In genomic region chr1:170214757-170215522, GRCm38 (mm10) we compare ENCODE assay signal across 8 mouse cellular contexts. TPM values are rescaled to one million over a fixed set of nuclear protein-coding genes. Genes with fewer than 3 reads are reported as not detected.
A peak's percentile ranks its signal among the peaks of the same experiment; 100 is the strongest.
DNase-seq lines count a peak whose midpoint lies in the region; ATAC-seq lines count a peak whose summit lies in the region.

TSS of gene Uhmk1 (minus strand) at chr1:170215397.

- peaks cover 6% of the 10 kb centered on the region for H3K4me1 ChIP-seq in hindbrain, embryonic 10.5 days (replicated peaks)

- H3K36me3 ChIP-seq in hindbrain, embryonic 10.5 days, result peaks cover 23% of the 10 kb centered on the region

- H3K9me3 ChIP-seq in hindbrain, embryonic 10.5 days, result no peaks in the 10 kb centered on the region

- H3K4me3 ChIP-seq in hindbrain, embryonic 10.5 days, result peak within 1 kb of the TSS; percentile 97

- ATAC-seq in frontal cortex, adult (ENCODE audit: low TSS enrichment), result peak; percentile 95

- peaks cover 3% of the 10 kb centered on the region; the same call in 1 of the 2 replicates for H3K27me3 ChIP-seq in hindbrain, embryonic 10.5 days (ENCODE audit: insufficient read depth, poor library complexity, severe bottlenecking)

- peak within 1 kb of the TSS; percentile 94 for H3K27ac ChIP-seq in hindbrain, embryonic 10.5 days

- WGBS in hindbrain, embryonic 10.5 days, result under 1% methylated on average over 70 of the region's 70 CpGs

- peak; percentile 73 for DNase-seq in MEL-GATA-1-ER (ENCODE audit: extremely low read depth, low read depth)
- DNase-seq in cerebellum, adult 8-10 months, result peak; percentile 88
- peak; percentile 92 for DNase-seq in hindbrain, embryonic 10.5 days (ENCODE audit: low spot score)
- DNase-seq in layer of hippocampus, postnatal 10 days (ENCODE audit: low spot score in 2 of 2), result peak; percentile 85 to 90
- peak; percentile 95 for DNase-seq in lung, postnatal 10 days
- peak; percentile 87 for DNase-seq in ovary, postnatal 36 days (ENCODE audit: low spot score)
- peak; percentile 87 for DNase-seq in thymus, postnatal 25 days

RNA-seq across cellular contexts. Expression of gene Uhmk1, which starts in this region (rescaled TPM):
- polyA plus RNA-seq in hindbrain, embryonic 10.5 days (2016; fragmentation: Nextera tagmentation; extraction: Ambion mirVana), result 10.8 and 11.2 TPM in 2 replicates
- total RNA-seq in layer of hippocampus, postnatal 10 days (2021), result 100 to 1,000 TPM; 145 to 147 TPM

Comparison
In these comparisons a context has a peak if more than half of its experiments do, and no peak if none do; other contexts are left out.
1. Peak in every context shown above with its lines: DNase-seq, ATAC-seq, H3K4me3 ChIP-seq and H3K27ac ChIP-seq.